Mouse (Mus musculus) ES-Bruce4 (cell line): ENCODE data around the gene Dab2ip.

Experiments
- CTCF ChIP-seq: IDR thresholded peaks from one replicate; pipeline ENCODE4 v1.8.1; 2011; ENCODE audit warnings: low read depth, low read length
- POLR2A ChIP-seq: IDR thresholded peaks from one replicate; pipeline ENCODE4 v1.8.1; 2011; ENCODE audit warnings: low read length; ENCODE audit not compliant: insufficient read depth

DNA sequence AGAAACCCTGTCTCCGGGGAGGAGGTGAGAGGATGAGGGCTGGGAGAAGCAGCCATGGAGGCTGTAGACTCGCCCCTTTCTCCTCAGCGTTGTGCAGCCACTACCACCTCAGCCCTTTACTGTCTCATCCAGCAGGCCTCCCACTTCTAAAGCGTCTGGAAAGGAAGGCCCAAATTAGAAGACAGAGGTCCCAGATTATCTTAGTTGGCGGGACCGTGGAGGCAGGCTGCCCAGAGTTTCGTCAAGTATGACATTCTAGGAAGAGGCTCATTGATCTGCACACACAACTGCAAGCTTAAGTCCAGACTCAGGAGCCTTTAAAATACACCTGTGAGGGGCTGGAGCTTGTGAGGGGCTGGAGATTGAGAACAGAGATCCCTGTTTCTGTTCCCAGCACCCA is 84.2 kb downstream of the Dab2ip start:
- TF ChIP-seq POLR2A (no peak), CTCF (no peak)
